Mouse (Mus musculus): ENCODE results near the gene Gm3278. TPM values are rescaled to one million over a fixed set of nuclear protein-coding genes. Genes with fewer than 3 reads are reported as not detected.

Gene Gm3278
- total RNA-seq (2023; ENCODE audit: inconsistent age): not detected in 4 replicates

DNA sequence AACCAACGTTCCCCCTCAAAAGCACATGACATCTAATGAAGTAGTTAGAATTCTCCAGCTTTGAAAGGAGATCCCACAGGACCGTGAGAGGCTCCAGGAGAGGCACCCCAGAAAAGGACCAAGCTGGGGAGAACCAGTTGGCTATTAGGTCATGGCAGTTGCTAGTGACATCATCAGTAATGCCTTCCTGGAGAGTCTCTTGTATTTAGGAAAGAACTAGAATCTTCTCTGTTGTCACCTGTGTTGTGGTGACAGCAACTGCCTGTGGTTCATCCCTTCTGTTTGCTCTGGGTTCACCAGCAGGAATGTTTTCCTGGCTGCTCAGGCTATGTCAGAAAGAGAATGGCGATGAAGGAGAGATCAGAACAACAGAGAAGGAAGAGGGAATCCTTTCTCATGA is at the start of gene Gm3278:
Gene Gm3278 (plus strand): TSS at position 301 of the 400 bp plus-strand sequence.

DNA sequence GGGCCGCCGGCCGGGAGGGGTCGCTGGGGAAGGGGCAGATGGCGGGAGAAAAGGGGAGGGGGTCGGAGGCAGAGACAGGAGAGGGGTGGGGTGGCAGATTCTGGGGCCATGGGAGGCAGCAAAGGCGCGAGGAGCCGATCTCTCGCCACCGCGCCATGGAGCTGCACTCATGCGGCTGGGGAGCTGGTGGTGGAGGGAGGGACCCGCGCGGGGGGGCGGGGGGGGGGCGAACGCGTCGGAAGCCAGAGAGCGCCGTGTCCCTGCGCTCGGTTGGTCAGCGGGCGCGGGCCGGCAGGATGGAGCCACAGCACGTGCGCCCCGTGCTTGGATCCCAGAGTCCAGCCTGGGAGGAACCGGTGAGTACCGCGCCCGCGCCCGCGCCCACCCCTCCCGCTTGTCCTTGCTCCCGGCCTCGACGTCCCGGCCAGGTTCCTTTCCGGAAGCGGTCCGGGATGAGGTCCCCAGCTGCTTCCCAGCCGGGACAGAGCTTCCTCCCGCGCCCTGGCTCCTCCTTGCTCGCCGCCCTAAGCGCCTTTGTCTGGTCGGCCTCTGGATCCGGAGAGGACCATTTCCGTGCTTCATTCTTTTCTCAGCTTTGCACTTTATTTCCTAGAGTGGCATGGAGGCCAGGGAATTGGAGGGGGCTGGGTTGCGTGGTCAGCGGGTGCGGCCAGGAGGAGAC is 36.8 kb upstream of the Gm3278 start, which contains the start of gene Gm3264:
Gene Gm3264 (plus strand): TSS at position 278 of the 682 bp plus-strand sequence.

Other genes with a start within 250 kb of the Gm3278 start
- not detected in 4 replicates for gene Gm3239, start 228.2 kb upstream of the Gm3278 start, total RNA-seq (2023; ENCODE audit: inconsistent age)
- gene Gm7876, start 183.2 kb upstream of the Gm3278 start, total RNA-seq (2023; ENCODE audit: inconsistent age): not detected in 4 replicates
- gene Gm3252, start 165.6 kb upstream of the Gm3278 start, total RNA-seq (2023; ENCODE audit: inconsistent age): not detected in 4 replicates
- not detected in 4 replicates for gene Gm9602, start 116.1 kb upstream of the Gm3278 start, total RNA-seq (2023; ENCODE audit: inconsistent age)
- not detected in 4 replicates for gene Gm3269, start 54.3 kb upstream of the Gm3278 start, total RNA-seq (2023; ENCODE audit: inconsistent age)
- gene Gm3264, start 36.8 kb upstream of the Gm3278 start, total RNA-seq (2023; ENCODE audit: inconsistent age): not detected in 4 replicates
- not detected in 4 replicates for gene Gm8297, start 91.5 kb downstream of the Gm3278 start, total RNA-seq (2023; ENCODE audit: inconsistent age)
- gene Gm3298, start 123.5 kb downstream of the Gm3278 start, total RNA-seq (2023; ENCODE audit: inconsistent age): not detected in 4 replicates
- not detected in 4 replicates for gene 4930555G01Rik, start 158.2 kb downstream of the Gm3278 start, total RNA-seq (2023; ENCODE audit: inconsistent age)
- not detected in 4 replicates for gene Gm8281, start 178.6 kb downstream of the Gm3278 start, total RNA-seq (2023; ENCODE audit: inconsistent age)
- not detected in 4 replicates for gene Gm8279, start 239.1 kb downstream of the Gm3278 start, total RNA-seq (2023; ENCODE audit: inconsistent age)

Data from B cell, adult (primary cell).